ENCODE assay signal across 8 mouse cellular contexts in genomic region chr8:95434686-95435439, GRCm38 (mm10). TPM values are rescaled to one million over a fixed set of nuclear protein-coding genes. Genes with fewer than 3 reads are reported as not detected.
DNase-seq lines count a peak whose midpoint lies in the region; ATAC-seq and TF ChIP-seq lines count a peak whose summit lies in the region.

Gene Cfap20 (minus strand): TSS chr8:95434869.

- peaks cover 49% of the 10 kb centered on the region for H3K4me1 ChIP-seq in hindbrain, embryonic 10.5 days (replicated peaks)
- H3K4me1 ChIP-seq in lung, postnatal 0 days (ENCODE audit: insufficient read depth, low read depth, low read length) = no peaks in the 10 kb centered on the region; the same call in 1 of the 2 replicates

- peak within 1 kb of the TSS; percentile 70 for H3K9ac ChIP-seq in lung, postnatal 0 days (replicated peaks; ENCODE audit: low read depth)

- no peak for TF ChIP-seq CTCF in lung, postnatal 0 days (IDR thresholded peaks at IDR 0.05)

- ATAC-seq in frontal cortex, adult (ENCODE audit: low TSS enrichment) = peak; percentile 95
- ATAC-seq in lung, postnatal 0 days = peak; percentile 97

- peak; percentile 84 for TF ChIP-seq EP300 in lung, postnatal 0 days (IDR thresholded peaks at IDR 0.05)

- H3K4me3 ChIP-seq in hindbrain, embryonic 10.5 days = peak within 1 kb of the TSS; percentile 91
- H3K4me3 ChIP-seq in lung, postnatal 0 days (ENCODE audit: low read depth, low read length) = peak within 1 kb of the TSS; percentile 82

- peak within 1 kb of the TSS; percentile 71 for H3K4me2 ChIP-seq in lung, postnatal 0 days (replicated peaks; ENCODE audit: low read depth, low read length)

- 2% methylated on average over 51 of the region's 51 CpGs for WGBS in hindbrain, embryonic 10.5 days
- 2% methylated on average over 40 of the region's 51 CpGs for WGBS in lung, postnatal 0 days

- H3K36me3 ChIP-seq in hindbrain, embryonic 10.5 days = 0 out of 2 replicates have a peak, but pooled peaks cover 3% of the 10 kb centered on the region
- no peaks in the 10 kb centered on the region for H3K36me3 ChIP-seq in lung, postnatal 0 days (ENCODE audit: insufficient read depth, low read length)

- no peaks in the 10 kb centered on the region for H3K9me3 ChIP-seq in hindbrain, embryonic 10.5 days
- H3K9me3 ChIP-seq in lung, postnatal 0 days (ENCODE audit: low read length) = no peaks in the 10 kb centered on the region

- H3K27ac ChIP-seq in hindbrain, embryonic 10.5 days = peak within 1 kb of the TSS; percentile 95
- H3K27ac ChIP-seq in lung, postnatal 0 days (ENCODE audit: low read length) = peak within 1 kb of the TSS; percentile 85

- no peaks in the 10 kb centered on the region for H3K27me3 ChIP-seq in hindbrain, embryonic 10.5 days (ENCODE audit: insufficient read depth, poor library complexity, severe bottlenecking)
- no peaks in the 10 kb centered on the region for H3K27me3 ChIP-seq in lung, postnatal 0 days (replicated peaks; ENCODE audit: insufficient read depth, low read length)

- peak; percentile 100 for DNase-seq in MN1 (ENCODE audit: low spot score)
- peak; percentile 100 for DNase-seq in cerebellum, adult 9-10 months
- peak; percentile 100 for DNase-seq in hindbrain, embryonic 10.5 days (ENCODE audit: low spot score)
- peak; percentile 98 for DNase-seq in layer of hippocampus, adult 9-11 months
- DNase-seq in lung, postnatal 0 days (ENCODE audit: low spot score) = peak; percentile 99
- peak; percentile 99 for DNase-seq in ovary, postnatal 14 days (ENCODE audit: low spot score)
- peak; percentile 100 for DNase-seq in thymus, postnatal 14 days

RNA-seq across cellular contexts. Expression of gene Cfap20, which starts in this region (rescaled TPM):
- polyA plus RNA-seq in hindbrain, embryonic 10.5 days (2016; fragmentation: Nextera tagmentation; extraction: Ambion mirVana) = 135 and 146 TPM in 2 replicates
- 126 and 138 TPM in 2 replicates for polyA plus RNA-seq in lung, postnatal 0 days (2015; fragmentation: Nextera tagmentation; extraction: Ambion mirVana)

Comparison
In these comparisons a context has a peak if more than half of its experiments do, and no peak if none do; other contexts are left out.
1. Peak in every context shown above with its lines: DNase-seq, ATAC-seq, H3K4me3 ChIP-seq and H3K27ac ChIP-seq.